Mouse (Mus musculus): ENCODE data around the gene Gm8138. TPM values are rescaled to one million over a fixed set of nuclear protein-coding genes. Genes with fewer than 3 reads are reported as not detected.
"Not testable (repeated sequence)": the region's sequence is repeated elsewhere in the genome, so short reads cannot be mapped to it uniquely, and the experiment has no call there.

The Gm8138 gene
- not detected in 2 replicates for polyA plus RNA-seq (2014; fragmentation: Nextera tagmentation; extraction: Ambion mirVana)

- not testable (repeated sequence) for H3K4me2 ChIP-seq (ENCODE audit: low read length); H3K27ac ChIP-seq (replicated peaks; ENCODE audit: low read depth, low read length); H3K27me3 ChIP-seq (ENCODE audit: control insufficient read depth, insufficient read depth, low read length); H3K9ac ChIP-seq (replicated peaks; ENCODE audit: low read length); DNase-seq; H3K4me3 ChIP-seq (replicated peaks; ENCODE audit: low read depth, low read length); H3K36me3 ChIP-seq (ENCODE audit: control insufficient read depth, insufficient read depth, low read length); H3K9me3 ChIP-seq (ENCODE audit: control insufficient read depth, low read length); ATAC-seq (ENCODE audit: low FRiP score, low TSS enrichment); H3K4me1 ChIP-seq (ENCODE audit: control insufficient read depth, insufficient read depth, low read length)
- no CpG with 5 or more reads among the region's 3 CpGs for WGBS
Measured at GRCm38 (mm10) chr14:43416250-43416649, at the start of gene Gm8138. Gene Gm8138 (minus strand): TSS chr14:43416350.

- not testable (repeated sequence) for DNase-seq; H3K27me3 ChIP-seq (ENCODE audit: control insufficient read depth, insufficient read depth, low read length); H3K9me3 ChIP-seq (ENCODE audit: control insufficient read depth, low read length); ATAC-seq (ENCODE audit: low FRiP score, low TSS enrichment); H3K9ac ChIP-seq (replicated peaks; ENCODE audit: low read length); H3K4me2 ChIP-seq (ENCODE audit: low read length); H3K27ac ChIP-seq (replicated peaks; ENCODE audit: low read depth, low read length); H3K36me3 ChIP-seq (ENCODE audit: control insufficient read depth, insufficient read depth, low read length); H3K4me3 ChIP-seq (replicated peaks; ENCODE audit: low read depth, low read length); H3K4me1 ChIP-seq (ENCODE audit: control insufficient read depth, insufficient read depth, low read length)
- 86% methylated on average over 11 of the region's 11 CpGs for WGBS
Measured at GRCm38 (mm10) chr14:43361713-43362112, 54.4 kb downstream of the Gm8138 start.

Other genes starting within 250 kb of the Gm8138 start
- not detected in 2 replicates for gene Gm7233, start 236.5 kb downstream of the Gm8138 start, polyA plus RNA-seq (2014; fragmentation: Nextera tagmentation; extraction: Ambion mirVana)
- gene Gm8122, start 181.0 kb downstream of the Gm8138 start, polyA plus RNA-seq (2014; fragmentation: Nextera tagmentation; extraction: Ambion mirVana) = not detected in 2 replicates
- gene Gm8126, start 157.7 kb downstream of the Gm8138 start, polyA plus RNA-seq (2014; fragmentation: Nextera tagmentation; extraction: Ambion mirVana) = not detected in 2 replicates
- gene Gm9732, start 141.3 kb downstream of the Gm8138 start, polyA plus RNA-seq (2014; fragmentation: Nextera tagmentation; extraction: Ambion mirVana) = not detected in 2 replicates
- not detected in 2 replicates for gene Gm8127, start 122.5 kb downstream of the Gm8138 start, polyA plus RNA-seq (2014; fragmentation: Nextera tagmentation; extraction: Ambion mirVana)
- gene 1700001F09Rik, start 68.5 kb downstream of the Gm8138 start, polyA plus RNA-seq (2014; fragmentation: Nextera tagmentation; extraction: Ambion mirVana) = not detected in 2 replicates
- gene Gm5799, start 127.2 kb upstream of the Gm8138 start, polyA plus RNA-seq (2014; fragmentation: Nextera tagmentation; extraction: Ambion mirVana) = 0.16 TPM in 1 of 2 replicates, not detected in the other
- not detected in 2 replicates for gene Gm17654, start 162.8 kb upstream of the Gm8138 start, polyA plus RNA-seq (2014; fragmentation: Nextera tagmentation; extraction: Ambion mirVana)
- gene Gm10375, start 191.7 kb upstream of the Gm8138 start, polyA plus RNA-seq (2014; fragmentation: Nextera tagmentation; extraction: Ambion mirVana) = not detected in 2 replicates

Measured in midbrain, embryonic 14.5 days (tissue).